Mouse (Mus musculus): ENCODE results near the gene Rita1. TPM values are rescaled to one million over a fixed set of nuclear protein-coding genes. Genes with fewer than 3 reads are reported as not detected.

Rita1 gene
- polyA plus RNA-seq, 1 experiment, result 13.0 TPM

DNA sequence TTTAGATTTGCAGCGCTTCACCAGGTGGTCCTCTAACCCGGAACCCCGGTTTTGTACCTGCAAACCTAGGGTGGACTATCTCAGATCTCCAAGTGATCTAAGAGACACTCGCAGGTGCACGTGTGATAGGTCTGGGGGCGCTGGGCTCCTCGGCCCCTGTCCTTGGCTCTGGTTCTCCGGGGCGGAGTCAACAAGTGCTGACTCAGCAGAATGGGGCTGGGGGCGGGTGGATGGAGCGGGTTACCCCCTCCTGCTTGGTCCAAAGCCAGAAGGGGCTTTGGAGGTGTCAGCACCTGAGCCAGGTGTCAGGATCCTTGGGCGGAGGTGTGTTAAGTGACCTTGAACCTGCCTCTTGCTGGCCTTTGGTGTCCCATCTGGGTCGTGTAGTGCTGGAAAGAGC lies 37.5 kb upstream of the Rita1 start:
- H3K27ac ChIP-seq (ENCODE audit: insufficient read depth, low read length), result no peak overlapping the region
- no peak overlapping the region for H3K9ac ChIP-seq (ENCODE audit: low read depth, poor library complexity, severe bottlenecking)
- no peaks in the 10 kb centered on the region for H3K36me3 ChIP-seq (ENCODE audit: control insufficient read depth, insufficient read depth, low read length, poor library complexity, severe bottlenecking)
- peaks cover 4% of the 10 kb centered on the region for H3K4me1 ChIP-seq (ENCODE audit: control insufficient read depth, insufficient read depth, low read length)
- H3K4me3 ChIP-seq (ENCODE audit: low read depth, low read length), result peak overlapping the region; percentile 57
- no peak for TF ChIP-seq POLR2A (IDR thresholded peaks at IDR 0.05; ENCODE audit: insufficient read depth, low read length)
- TF ChIP-seq CTCF (IDR thresholded peaks at IDR 0.05; ENCODE audit: low read depth, low read length), result no peak
- no peak for TF ChIP-seq EP300 (IDR thresholded peaks at IDR 0.05; ENCODE audit: insufficient read depth, low read depth, low read length)
- no peaks in the 10 kb centered on the region for H3K9me3 ChIP-seq (replicated peaks; ENCODE audit: control insufficient read depth, insufficient read depth, low read length, poor library complexity, severe bottlenecking)
- H3K27me3 ChIP-seq (ENCODE audit: control insufficient read depth, insufficient read depth, low read length, poor library complexity, severe bottlenecking), result no peaks in the 10 kb centered on the region

DNA sequence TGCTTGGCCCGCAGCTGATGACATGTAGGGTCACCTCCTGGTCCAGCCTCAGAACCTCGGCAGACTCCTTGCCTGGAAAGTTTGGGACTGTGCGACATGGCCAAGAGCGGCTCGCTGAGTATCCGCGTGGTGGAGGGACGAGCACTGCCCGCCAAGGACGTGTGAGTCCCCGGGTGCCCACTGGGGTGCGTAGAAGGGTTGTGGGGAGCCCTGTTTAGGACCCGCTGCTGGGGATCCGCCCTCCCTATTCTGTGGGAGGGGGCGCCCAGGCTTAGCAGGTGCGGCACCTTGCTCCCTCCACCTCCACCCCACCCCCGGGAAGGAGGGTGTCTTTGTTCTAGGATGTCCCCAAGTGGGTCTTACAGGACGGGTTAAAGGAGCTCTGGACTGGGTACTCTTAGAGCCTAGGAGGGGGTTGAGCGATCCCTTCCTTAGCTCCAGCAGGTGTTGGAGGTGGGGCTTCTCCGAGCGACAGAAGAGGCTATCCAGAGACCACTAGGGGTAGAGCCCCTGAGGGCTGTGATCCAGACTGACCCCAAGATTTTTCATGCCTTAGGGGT lies 37.1 kb upstream of the Rita1 start:
- TF ChIP-seq POLR2A (IDR thresholded peaks at IDR 0.05; ENCODE audit: insufficient read depth, low read length) (no peak), CTCF (IDR thresholded peaks at IDR 0.05; ENCODE audit: low read depth, low read length) (no peak), EP300 (IDR thresholded peaks at IDR 0.05; ENCODE audit: insufficient read depth, low read depth, low read length) (no peak)
- peak overlapping the region; percentile 1 for H3K9ac ChIP-seq (ENCODE audit: low read depth, poor library complexity, severe bottlenecking)

DNA sequence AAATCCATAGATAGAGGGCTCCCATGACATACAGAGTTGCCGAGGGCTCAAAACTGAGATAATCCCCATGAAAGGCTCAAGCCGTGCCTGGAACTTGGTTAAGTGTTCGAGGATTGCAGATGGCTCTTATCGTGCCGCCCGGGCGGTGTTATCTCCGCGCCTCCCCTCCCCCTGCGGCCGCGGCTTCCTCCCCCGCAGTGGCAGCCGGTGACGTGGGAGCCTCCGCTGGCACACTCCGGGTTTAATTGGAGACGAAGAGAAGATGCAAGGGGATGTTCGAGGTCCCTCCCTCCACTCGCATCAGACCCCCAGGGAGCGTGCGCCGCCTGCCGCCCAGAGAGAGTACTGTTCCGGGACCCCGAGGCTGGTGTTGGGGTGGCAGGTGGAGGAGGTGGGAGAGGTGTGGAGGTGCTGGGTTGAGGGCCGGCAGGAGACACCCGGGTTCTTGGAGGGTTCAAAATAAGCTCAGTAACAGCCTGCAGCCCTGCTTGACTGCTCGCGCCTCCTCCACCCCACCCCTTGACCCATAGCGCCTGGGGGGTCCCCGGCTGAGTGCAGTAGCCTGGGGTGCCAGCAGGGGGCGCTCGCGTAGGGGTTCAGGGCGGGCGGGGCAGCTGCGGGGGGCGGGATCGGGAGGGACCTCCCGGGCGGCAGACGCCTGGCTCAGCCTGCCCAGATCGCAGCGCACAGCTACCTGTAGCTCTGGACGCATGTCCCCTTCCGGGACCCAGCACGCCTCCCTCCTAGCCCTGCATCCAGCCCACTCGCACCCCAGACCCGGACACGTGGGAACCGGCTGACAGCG lies 36.4 kb upstream of the Rita1 start, which contains the start of gene Rasal1:
Rasal1 (plus strand) TSS at position 244 of the 805 bp plus-strand sequence.
- no peaks in the 10 kb centered on the region for H3K27me3 ChIP-seq (ENCODE audit: control insufficient read depth, insufficient read depth, low read length, poor library complexity, severe bottlenecking)
- no peak within 1 kb of the TSS for H3K27ac ChIP-seq (ENCODE audit: insufficient read depth, low read length)
- H3K4me3 ChIP-seq (ENCODE audit: low read depth, low read length), result peak within 1 kb of the TSS; percentile 57
- H3K9ac ChIP-seq (ENCODE audit: low read depth, poor library complexity, severe bottlenecking), result peak within 1 kb of the TSS; percentile 1
- TF ChIP-seq POLR2A (IDR thresholded peaks at IDR 0.05; ENCODE audit: insufficient read depth, low read length), result no peak
- TF ChIP-seq CTCF (IDR thresholded peaks at IDR 0.05; ENCODE audit: low read depth, low read length), result peak; percentile 55
- H3K9me3 ChIP-seq (replicated peaks; ENCODE audit: control insufficient read depth, insufficient read depth, low read length, poor library complexity, severe bottlenecking), result no peaks in the 10 kb centered on the region
- peaks cover 2% of the 10 kb centered on the region for H3K4me1 ChIP-seq (ENCODE audit: control insufficient read depth, insufficient read depth, low read length)
- H3K36me3 ChIP-seq (ENCODE audit: control insufficient read depth, insufficient read depth, low read length, poor library complexity, severe bottlenecking), result no peaks in the 10 kb centered on the region

More for the DNA sequence above, 37.1 kb upstream of the Rita1 start:
- Histone ChIP-seq H3K4me1 (ENCODE audit: control insufficient read depth, insufficient read depth, low read length) (peaks cover 2% of the 10 kb centered on the region), H3K27me3 (ENCODE audit: control insufficient read depth, insufficient read depth, low read length, poor library complexity, severe bottlenecking) (no peaks in the 10 kb centered on the region), H3K9me3 (replicated peaks; ENCODE audit: control insufficient read depth, insufficient read depth, low read length, poor library complexity, severe bottlenecking) (no peaks in the 10 kb centered on the region), H3K36me3 (ENCODE audit: control insufficient read depth, insufficient read depth, low read length, poor library complexity, severe bottlenecking) (no peaks in the 10 kb centered on the region), H3K4me3 (ENCODE audit: low read depth, low read length) (peak overlapping the region; percentile 57), H3K27ac (ENCODE audit: insufficient read depth, low read length) (no peak overlapping the region)

DNA sequence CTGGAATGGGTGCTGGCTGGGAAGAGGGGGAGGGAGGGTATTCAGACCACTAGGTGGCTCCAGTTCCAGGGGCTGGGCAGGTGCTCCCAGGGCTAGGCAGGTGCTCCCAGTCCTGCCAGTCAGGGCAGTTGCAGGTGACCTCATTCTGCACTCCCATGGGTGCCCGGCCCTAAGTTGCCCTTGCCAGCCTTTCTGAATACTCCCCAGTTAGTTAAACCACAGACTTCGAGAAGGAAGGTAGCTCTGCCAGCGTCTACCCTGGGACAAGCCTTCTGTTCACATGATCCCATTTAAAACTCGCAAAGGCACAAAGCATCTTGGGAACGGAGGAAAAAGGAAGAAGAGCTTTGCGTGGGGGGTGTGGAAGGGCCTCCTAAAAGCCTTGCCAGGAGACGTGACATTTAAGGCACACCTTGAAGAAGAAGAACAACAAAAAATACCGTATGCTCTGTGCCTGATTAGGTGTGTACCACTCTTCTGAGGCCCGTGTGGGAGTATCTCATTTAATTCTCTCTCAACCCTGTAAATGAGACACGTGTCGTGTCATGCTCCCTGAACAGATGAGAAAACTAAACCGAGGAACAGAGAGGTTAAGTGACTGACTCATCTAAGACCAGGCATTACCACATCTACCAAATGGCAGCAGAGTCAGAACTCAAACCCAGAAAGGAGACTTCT lies 35.6 kb upstream of the Rita1 start:
- Histone ChIP-seq H3K9me3 (replicated peaks; ENCODE audit: control insufficient read depth, insufficient read depth, low read length, poor library complexity, severe bottlenecking) (no peaks in the 10 kb centered on the region), H3K27ac (ENCODE audit: insufficient read depth, low read length) (no peak overlapping the region), H3K27me3 (ENCODE audit: control insufficient read depth, insufficient read depth, low read length, poor library complexity, severe bottlenecking) (no peaks in the 10 kb centered on the region), H3K36me3 (ENCODE audit: control insufficient read depth, insufficient read depth, low read length, poor library complexity, severe bottlenecking) (no peaks in the 10 kb centered on the region), H3K4me1 (ENCODE audit: control insufficient read depth, insufficient read depth, low read length) (peaks cover 2% of the 10 kb centered on the region), H3K9ac (ENCODE audit: low read depth, poor library complexity, severe bottlenecking) (no peak overlapping the region), H3K4me3 (ENCODE audit: low read depth, low read length) (no peak overlapping the region)
- TF ChIP-seq CTCF (IDR thresholded peaks at IDR 0.05; ENCODE audit: low read depth, low read length) (peak; percentile 61), EP300 (IDR thresholded peaks at IDR 0.05; ENCODE audit: insufficient read depth, low read depth, low read length) (no peak), POLR2A (IDR thresholded peaks at IDR 0.05; ENCODE audit: insufficient read depth, low read length) (no peak)

DNA sequence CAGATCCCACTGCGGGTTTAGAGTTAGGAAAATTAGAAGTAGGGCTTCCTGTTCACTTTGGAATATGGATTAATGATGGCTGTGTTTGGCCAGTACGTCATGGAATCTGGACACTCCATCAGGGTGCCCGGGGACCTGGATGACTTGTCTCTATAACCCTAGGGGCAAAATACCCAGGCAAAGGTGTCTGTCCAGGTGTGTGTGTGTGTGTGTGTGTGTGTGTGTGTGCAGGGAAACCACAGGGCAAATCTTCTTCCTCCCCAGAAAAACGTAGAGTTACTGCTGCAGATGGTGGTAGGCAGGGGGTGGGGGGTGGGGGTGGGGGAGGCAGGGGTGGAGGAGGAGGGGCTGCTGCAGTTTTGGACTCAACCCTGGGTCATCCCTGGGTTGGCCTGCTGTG lies 35.0 kb upstream of the Rita1 start:
- H3K36me3 ChIP-seq (ENCODE audit: control insufficient read depth, insufficient read depth, low read length, poor library complexity, severe bottlenecking), result no peaks in the 10 kb centered on the region
- no peak overlapping the region for H3K9ac ChIP-seq (ENCODE audit: low read depth, poor library complexity, severe bottlenecking)
- no peaks in the 10 kb centered on the region for H3K27me3 ChIP-seq (ENCODE audit: control insufficient read depth, insufficient read depth, low read length, poor library complexity, severe bottlenecking)
- TF ChIP-seq EP300 (IDR thresholded peaks at IDR 0.05; ENCODE audit: insufficient read depth, low read depth, low read length), result no peak
- no peak for TF ChIP-seq CTCF (IDR thresholded peaks at IDR 0.05; ENCODE audit: low read depth, low read length)
- TF ChIP-seq POLR2A (IDR thresholded peaks at IDR 0.05; ENCODE audit: insufficient read depth, low read length), result no peak
- no peak overlapping the region for H3K27ac ChIP-seq (ENCODE audit: insufficient read depth, low read length)
- no peak overlapping the region for H3K4me3 ChIP-seq (ENCODE audit: low read depth, low read length)
- H3K9me3 ChIP-seq (replicated peaks; ENCODE audit: control insufficient read depth, insufficient read depth, low read length, poor library complexity, severe bottlenecking), result no peaks in the 10 kb centered on the region
- H3K4me1 ChIP-seq (ENCODE audit: control insufficient read depth, insufficient read depth, low read length), result no peaks in the 10 kb centered on the region
